Mouse (Mus musculus) adrenal gland, postnatal 25 days (tissue): ENCODE data around the gene Tbc1d5. TPM values are rescaled to one million over a fixed set of nuclear protein-coding genes. Genes with fewer than 3 reads are reported as not detected.

Source experiments
- DNase-seq: peaks from one replicate; pipeline ENCODE4 v3.0.0; 2021; ENCODE audit warnings: mixed read lengths
- total RNA-seq: library from RNA; stranded (reverse); gene quantifications from 2 replicates; pipeline ENCODE4 v1.2.3, GENCODE M21; 2021

The Tbc1d5 gene
- total RNA-seq, 1 experiment from 2014 or later: 29.8 TPM

GRCm38 (mm10) chr17:51043869-51044268 is 135.3 kb downstream of the Tbc1d5 start:
- DNase-seq: no peak

- no peak for DNase-seq
Observed at GRCm38 (mm10) chr17:51040861-51041260, 138.3 kb downstream of the Tbc1d5 start.

DNA sequence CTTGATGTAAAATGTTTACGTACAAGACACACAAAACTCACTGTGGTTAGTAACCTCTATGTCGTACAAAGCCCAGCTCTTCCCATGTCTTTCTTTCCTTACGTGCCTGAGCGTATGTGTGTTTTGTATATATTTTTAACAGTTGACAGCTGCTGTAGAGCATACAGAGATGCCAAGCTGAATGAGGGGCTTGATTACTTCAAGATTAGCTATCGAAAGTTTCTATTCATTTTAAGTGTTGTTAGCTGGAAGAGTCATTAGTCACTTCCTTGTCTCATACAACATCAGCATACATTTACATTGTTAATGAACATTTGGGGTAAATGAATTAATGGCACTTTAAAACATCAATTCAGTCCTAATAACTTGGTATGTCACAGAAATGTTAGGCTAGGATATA is 155.9 kb downstream of the Tbc1d5 start:
- DNase-seq: no peak

DNA sequence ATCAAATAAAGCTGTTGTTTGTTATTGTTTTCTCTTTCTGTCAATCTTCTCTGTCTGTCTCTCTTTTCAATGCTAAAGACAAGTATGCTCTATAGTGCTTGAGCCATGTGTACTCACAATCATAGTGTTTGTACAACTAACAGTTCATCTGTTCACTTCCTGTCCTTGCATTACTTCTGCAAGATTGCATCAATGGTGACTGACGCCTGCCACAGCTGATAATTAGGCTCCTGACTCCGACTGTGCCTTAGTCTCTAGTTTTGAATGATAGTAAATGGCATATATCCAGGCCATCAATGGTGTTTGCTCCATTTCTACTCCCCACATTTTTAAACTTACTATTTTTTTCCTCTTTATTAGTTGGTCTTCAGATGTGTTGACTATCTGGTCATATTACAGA is 162.8 kb downstream of the Tbc1d5 start:
- no peak for DNase-seq

GRCm38 (mm10) chr17:51013908-51014307 is 165.2 kb downstream of the Tbc1d5 start:
- DNase-seq: no peak

DNA sequence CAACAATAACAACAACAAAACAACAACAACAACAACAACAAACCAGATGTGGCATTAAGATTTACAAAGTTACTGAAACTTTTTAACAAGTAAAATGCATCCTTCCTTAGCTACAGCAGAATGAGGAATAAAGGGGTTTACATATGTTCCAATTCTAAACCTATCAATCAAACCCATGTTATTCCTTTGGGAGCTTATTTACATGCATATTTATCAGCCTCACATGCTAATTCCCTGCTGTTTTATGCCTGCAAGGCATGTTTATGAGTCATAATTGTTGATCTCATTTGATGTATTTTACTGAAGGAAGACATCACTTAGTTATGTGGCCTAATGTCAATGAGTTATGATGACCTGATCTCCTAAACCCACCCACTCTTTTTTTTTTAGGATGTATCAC is 176.0 kb downstream of the Tbc1d5 start:
- no peak for DNase-seq

DNA sequence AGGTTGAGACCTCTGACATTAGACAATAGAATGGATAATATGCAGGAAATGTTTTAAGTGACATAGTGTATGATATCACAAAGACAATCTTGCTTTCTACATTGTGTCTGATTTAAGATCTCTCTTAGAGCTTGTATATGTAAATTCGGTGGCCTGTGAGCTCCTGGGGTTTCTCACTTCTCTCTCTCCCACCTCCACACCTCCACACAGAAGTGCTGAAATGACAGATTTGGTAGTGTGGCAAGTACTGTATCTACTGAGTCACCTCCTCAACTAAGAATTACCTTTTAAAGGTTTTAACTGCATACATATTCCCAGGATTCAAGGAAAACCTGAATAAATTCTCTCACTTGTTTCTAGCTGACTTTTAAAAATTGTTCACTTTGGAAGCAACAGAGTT is 180.9 kb downstream of the Tbc1d5 start:
- DNase-seq: no peak

DNA sequence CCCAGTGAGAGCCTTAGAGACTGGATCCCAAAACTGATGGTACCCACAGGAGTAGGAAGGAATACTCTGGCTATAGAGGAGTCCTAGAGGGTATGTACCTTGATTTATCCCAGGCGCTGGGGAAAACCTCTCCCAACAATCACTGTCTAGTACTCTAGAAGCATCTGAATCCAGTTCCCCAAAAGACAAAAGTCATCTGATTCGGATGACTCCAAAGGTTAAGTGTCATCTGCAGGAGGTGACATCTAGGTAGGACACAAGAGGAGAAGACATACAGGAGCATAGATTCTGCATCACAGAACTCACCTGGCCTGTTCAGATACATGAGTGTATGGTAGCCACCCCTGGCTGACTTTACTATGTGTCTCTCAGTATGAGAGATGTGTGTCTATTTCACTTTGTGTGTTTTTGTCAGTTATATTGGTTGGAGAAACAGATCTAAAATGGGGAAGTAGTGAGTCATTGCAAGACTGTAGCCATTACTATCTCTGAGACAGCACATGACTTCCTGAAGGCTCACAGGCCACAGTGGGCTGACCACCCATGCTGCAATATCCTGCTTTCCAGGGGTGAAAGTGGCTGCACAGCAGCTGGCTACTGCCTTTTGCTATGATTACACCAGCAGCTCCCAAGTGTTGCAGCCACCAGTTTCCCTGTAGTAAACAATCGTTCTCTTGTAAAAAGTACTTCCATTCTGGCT is 185.7 kb downstream of the Tbc1d5 start:
- no peak for DNase-seq

DNA sequence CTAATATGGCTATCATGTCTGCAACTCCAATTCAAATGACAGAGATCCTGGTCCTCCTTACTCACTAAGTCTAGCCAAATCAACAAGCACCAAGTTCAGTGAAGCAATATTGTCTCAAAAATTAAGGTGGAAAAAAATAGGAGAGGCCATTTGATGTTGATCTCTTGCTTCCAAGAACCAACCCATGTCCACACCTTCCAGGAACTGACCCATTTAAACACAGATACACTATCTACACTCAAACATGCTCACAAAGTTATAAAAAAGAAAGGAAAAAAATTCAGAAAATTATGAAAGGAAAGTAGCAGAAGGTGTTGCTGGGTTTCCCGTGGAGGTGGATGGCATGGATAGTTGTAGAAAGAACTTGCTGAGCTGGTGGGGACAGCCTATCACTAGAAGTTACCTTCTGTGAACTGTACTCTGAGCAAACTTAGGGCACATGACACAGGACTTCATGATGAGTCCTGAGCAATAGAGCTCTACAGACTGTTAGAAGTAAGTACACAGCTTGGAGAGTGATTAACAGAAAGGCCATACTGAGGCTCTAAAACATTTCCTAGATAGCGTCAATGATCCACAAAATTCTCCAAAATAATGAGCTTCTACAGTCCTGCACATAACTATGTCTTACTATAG is 188.3 kb downstream of the Tbc1d5 start:
- no peak for DNase-seq

- DNase-seq: no peak
Observed at GRCm38 (mm10) chr17:50987935-50988334, 191.2 kb downstream of the Tbc1d5 start.

GRCm38 (mm10) chr17:50981933-50982332 is 197.2 kb downstream of the Tbc1d5 start:
- DNase-seq: no peak

GRCm38 (mm10) chr17:50972142-50972541 is 207.0 kb downstream of the Tbc1d5 start:
- DNase-seq: no peak

DNA sequence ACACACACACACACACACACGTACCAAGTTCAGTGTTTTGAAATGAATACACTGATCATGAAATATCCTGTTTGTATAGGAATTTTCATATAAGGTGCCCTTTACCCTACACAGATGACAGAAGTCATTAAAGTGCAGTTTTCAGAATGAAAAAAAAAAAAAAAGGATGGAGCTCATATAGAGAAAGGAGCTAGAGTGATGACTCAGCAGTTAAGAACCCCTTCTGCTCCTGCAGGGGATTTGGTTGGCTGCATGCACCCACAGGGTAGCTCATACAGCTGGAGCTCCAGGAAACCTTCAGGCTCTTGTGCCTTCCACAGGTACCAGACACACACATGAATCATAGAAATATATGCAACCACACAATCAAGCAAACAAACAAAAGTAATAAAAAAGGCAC is 213.0 kb downstream of the Tbc1d5 start:
- DNase-seq: no peak

DNA sequence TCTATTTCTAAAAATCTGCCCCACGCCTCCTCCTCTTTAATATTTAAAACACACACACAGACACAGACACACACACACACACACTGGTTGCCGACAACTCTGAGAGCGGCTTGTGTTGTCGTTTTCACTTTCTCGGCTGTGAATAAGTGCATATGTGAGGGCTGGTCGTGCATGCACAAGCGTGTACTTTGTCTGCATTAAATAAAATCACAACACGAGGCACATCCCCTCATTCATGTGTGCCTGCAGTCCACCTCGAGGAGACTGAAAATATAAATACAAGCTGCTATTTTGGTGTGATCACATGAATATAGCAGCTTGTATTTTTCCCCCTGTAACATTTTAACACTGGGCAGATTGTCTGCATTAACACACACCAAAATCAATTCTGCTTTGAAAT is 224.8 kb downstream of the Tbc1d5 start:
- DNase-seq: no peak

DNA sequence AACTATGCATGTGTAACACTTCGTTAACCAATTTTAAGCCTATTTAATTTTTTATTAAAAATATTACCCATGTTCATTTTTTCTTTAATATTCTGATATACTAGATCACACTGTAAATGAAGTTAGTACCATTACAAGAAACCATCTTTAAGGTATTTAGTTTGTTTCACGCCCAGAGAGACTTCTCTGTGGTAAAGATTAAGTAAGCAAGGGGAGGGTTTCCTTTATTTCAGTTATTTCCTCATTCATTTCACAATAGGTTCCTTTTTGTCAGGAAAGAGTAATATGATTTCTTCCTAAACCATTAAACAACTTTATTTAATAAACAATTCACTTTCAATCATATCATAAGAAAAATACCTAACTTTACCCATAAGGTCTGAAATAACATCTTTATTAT is 256.8 kb downstream of the Tbc1d5 start:
- no peak for DNase-seq

GRCm38 (mm10) chr17:50915216-50915615 is 263.9 kb downstream of the Tbc1d5 start:
- no peak for DNase-seq

GRCm38 (mm10) chr17:50908568-50909335 is 270.4 kb downstream of the Tbc1d5 start:
- DNase-seq: no peak

GRCm38 (mm10) chr17:50908160-50908559 is 271.0 kb downstream of the Tbc1d5 start:
- DNase-seq: no peak

- no peak for DNase-seq
Observed at GRCm38 (mm10) chr17:50906630-50907029, 272.5 kb downstream of the Tbc1d5 start.

DNA sequence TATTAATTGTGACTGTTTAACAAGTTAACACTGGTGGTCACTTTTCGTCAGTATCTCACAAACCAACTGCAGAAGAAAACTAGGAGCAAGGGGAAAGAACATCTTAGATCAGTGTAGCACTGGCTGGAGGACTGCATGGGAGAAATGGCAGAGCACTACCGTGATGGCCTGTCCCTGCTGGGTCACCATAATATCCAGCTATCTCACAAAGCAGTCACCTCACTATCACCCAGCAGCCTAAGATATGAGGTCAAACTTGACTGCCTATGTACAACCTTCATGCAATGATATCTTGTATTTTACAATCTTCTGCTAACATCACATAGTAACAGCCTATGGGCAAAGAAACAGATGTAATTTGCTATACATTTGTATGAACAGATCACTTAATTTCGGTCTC is 274.7 kb downstream of the Tbc1d5 start:
- no peak for DNase-seq

DNA sequence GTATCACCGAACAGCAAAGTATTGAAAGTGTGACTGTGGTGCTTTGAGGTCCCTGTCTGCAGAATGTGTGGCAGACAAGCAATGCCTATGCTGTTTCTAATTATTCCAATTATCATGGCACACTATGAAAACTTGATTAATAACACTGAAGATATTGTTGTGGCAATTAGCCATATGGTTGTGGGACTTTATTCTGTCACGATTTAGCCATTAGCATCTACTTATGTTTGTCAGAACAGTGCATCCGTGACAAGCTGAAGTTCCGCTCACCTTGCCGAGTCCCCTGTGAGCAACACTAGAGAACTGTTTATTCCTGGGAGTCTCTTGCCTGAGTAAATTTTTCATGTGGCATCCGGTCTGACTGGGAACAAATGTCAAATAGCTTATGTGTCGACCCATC is 281.3 kb downstream of the Tbc1d5 start:
- no peak for DNase-seq

- DNase-seq: no peak
Observed at GRCm38 (mm10) chr17:50889475-50889874, 289.7 kb downstream of the Tbc1d5 start.

DNA sequence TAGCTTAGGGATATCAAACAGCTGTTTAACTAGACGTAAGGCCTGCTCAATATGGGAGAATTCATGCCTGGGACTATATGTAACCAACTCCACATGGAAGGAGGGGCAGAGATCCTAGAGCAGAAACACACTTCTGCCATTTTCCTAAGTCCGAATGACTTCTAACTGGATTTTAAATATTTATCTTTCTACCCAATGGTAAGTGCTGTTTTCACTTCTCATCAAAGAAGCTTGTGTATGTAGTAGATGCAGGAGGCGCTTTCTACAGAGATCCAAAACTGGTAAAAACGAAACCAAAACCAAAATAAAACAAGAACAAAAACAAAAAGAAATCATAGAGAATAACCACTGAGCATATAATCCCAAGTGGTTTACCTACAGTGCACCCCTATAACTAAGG is 299.2 kb downstream of the Tbc1d5 start:
- DNase-seq: no peak

DNA sequence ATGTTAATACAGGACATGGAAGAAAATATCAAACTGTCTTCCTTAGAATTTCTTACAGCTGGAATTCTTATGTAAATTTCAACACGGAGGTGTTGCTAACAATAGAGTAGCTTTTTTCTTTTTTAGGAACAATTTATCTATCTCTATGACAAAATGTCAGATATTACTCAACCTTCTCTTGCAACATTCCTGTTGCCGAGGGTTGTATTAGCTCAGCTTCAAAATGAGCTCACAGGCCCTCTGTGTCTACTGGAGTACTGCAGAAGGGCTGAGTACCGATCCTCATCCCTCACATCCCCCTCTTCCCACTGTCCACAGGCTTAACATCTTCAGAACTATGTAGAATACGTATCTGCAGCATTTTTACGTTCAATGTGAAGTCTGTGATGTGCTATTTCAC is 302.7 kb downstream of the Tbc1d5 start:
- no peak for DNase-seq
